Mouse (Mus musculus): Measurements from ENCODE around the gene Lrrc57.
"Not testable (repeated sequence)": the region's sequence is repeated elsewhere in the genome, so short reads cannot be mapped to it uniquely, and the experiment has no call there.

Lrrc57 gene

DNA sequence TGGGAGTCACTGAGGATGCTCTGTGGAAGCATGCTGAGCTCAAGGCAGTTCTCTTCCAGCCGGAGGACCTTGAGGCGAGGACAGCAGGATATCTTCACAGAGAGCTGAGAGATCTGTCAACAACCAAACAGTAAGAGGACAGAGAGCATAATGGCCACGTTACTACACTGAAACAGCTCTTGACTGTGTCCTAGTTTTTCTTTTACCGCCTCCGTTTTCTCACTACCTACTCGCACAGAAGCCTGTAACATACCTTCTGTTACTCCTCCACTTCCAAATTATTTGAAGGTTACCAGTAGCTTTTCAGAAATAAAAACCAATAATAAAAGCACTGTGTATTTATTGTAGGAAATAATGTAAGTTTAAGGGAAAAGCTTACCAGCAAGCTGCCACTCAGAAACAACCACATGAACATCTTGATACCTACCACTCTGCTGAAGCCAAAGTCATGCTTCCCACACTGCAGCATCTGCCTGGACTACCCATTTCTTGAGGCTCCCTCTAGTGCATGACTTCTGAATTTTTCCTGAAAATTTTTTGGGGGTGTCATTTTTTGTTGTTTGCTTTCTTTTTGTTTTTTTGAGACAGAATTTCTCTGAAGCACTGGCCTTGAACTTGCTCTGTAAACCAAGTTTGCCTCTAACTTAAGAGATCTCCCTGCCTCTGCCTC lies 3.2 kb downstream of the Lrrc57 start:
- DNase-seq (ENCODE audit: extremely low read depth, low read depth), result peak; percentile 41

DNA sequence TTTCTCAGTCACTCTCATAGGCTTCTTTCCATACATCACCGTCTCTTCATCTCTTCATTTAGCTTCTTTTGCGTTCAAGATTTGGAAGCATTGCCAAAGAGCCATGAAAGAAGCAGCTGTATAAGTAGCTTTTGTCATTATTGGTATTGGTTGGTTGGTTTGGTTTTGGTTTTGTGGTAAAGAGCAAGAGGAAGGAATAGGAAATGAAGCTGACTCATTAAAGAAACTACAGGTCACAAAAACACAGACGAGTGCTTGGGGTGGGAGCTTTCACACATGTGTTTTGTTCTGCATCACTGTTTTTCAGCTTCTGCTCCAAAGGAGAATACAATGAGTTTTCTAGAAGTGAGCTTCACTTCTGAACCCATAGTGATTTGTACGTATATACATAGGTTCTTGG lies 9.8 kb downstream of the Lrrc57 start:
- DNase-seq (ENCODE audit: extremely low read depth, low read depth), result no peak

DNA sequence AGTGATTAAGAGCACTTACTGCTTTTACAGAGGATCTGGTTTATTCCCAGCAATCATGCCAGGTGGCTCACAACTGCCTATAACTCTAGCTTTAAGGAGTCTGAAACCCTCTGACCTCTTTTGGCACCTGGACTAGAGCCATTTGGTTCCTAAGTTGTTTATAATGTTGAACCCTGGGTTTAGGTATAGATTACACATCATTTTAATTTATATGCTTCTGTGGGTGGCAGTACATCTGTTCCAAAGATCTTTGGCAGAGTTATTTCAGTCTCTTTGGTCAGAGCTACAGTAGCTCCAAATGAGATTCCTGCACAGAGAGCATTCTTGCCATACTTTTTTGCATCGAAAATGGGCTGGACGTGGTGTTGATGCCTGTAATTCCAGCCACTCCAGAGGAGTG lies 11.6 kb downstream of the Lrrc57 start:
- no peak for DNase-seq (ENCODE audit: extremely low read depth, low read depth)

DNA sequence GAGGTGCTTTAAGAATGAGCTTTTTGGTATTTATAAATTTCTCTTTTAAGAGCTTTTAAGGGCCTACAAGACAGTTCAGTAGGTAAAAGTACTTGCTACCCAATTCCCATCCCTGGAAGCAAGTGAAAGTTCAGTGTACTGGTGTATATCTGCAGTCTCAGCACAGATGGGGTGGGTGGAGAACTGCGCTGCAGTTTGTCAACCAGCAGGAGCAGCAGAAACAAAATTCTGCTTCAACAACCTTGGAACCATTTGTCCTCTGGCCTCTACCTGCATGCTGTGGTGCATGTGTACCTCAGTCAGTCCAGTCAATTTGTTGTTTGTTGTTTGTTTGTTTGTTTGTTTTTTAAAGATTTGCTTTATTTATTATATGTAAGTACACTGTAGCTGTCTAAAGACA lies 17.1 kb downstream of the Lrrc57 start:
- no peak for DNase-seq (ENCODE audit: extremely low read depth, low read depth)

DNA sequence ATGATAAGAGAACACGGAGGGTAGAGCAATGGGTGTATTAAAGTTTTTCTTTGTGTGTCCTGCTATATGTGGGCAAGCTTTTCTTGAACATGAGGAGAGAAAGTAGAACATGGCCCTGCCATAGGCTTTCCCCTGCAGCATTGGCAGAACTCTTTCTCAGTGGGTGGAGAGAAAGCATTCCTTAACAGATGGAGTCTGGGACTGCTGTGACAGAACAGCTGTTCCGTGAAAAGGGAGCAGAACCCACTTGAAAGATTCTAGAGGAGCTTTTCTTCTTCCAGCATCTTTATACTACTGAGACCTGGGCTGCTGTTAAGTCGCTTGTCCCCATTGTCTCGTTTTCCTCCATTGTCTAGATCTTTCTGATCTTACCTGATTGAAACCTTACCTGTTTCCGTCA lies 19.6 kb downstream of the Lrrc57 start:
- no peak for DNase-seq (ENCODE audit: extremely low read depth, low read depth)

DNA sequence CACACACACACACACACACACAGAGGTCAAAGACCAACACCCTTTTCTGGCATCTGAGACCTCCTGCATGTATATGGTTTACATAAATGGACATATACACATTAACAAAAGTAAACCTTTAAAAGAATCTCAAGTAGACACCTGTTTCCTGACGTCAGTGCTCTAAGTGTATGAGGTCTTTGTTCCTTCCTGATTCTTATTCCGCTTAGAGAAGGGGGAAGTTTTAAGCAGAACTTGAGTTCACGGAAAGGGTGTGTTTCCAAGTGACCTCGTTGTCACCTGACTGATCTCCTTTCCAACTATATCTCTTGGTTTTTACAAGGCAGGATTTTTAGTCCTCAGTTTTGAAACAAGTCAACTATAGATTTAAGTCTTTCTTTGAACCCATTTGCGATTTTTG lies 31.0 kb downstream of the Lrrc57 start:
- DNase-seq (ENCODE audit: extremely low read depth, low read depth), result peak; percentile 90

DNA sequence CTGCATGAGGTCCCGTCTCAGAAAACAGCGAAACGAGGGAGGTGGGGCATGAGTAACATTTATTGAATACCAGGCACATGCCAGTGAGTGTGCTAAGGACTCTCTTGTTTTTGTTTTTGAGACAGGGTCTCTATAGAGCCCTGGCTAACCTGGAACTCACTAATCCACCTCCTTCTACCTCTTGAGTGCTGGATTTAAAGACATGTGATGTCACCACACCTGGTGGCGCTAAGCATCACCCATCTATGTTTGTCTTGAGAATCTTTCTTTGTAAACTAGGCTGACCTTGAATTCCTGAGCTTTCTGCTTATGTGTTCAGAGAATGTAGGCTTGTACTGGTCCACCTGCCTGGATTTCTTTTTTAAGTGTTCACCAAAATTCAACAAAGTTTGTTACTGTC lies 31.5 kb downstream of the Lrrc57 start:
- no peak for DNase-seq (ENCODE audit: extremely low read depth, low read depth)

DNA sequence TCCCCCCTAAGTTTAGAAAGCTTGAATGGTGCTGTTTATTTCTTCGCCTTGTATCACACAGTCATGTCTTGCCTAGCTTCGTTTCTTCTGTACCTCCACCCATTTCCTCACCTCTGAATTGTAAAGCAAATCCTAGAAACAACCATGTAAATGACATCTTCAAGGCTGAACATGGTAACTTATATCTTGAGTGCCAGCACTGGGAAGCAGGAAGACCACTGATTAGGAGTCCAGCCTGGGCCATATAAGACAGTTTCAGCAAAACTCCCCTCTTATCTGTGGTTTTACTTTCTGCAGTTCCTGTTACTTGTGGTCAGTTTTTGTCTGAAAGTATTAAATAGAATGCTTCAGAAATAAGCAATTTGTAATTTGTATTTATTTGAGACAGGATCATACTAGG lies 33.3 kb downstream of the Lrrc57 start:
- peak; percentile 93 for DNase-seq (ENCODE audit: extremely low read depth, low read depth)

DNA sequence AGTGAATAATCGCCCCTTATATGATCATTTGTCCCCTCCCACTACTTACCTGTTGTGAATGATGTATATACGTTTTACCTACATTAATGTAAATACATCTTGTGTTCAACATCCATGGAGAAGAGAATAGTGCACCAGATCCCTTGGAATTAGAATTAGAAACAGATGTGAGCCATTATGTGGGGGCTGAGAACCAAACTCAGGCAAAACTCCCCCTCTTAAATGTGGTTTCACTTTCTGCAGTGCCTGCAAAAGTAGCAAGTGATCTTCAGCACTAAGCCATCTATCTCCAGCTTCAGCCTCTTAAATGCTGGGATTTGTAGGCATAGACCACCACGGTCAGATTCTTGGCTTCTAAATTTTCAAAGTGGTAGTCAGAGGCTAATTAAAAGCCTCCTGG lies 34.2 kb downstream of the Lrrc57 start:
- no peak for DNase-seq (ENCODE audit: extremely low read depth, low read depth)

DNA sequence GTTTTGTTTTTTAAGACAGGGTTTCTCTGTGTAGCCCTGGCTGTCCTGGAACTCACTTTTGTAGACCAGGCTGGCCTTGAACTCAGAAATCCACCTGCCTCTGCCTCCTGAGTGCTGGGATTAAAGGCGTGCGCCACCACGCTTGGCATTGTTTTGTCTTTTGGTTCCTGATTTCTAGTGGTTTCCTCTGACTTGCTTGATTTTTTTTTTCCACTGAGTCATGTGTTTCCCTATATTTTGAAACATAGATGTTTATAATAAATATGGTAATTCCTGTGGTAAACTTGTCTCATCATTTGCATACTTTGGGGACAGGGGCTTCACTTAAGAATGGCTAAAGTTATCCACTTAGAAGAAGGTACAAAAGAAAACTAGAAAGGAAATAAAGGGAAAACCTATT lies 37.2 kb downstream of the Lrrc57 start:
- DNase-seq (ENCODE audit: extremely low read depth, low read depth), result not testable (repeated sequence)

DNA sequence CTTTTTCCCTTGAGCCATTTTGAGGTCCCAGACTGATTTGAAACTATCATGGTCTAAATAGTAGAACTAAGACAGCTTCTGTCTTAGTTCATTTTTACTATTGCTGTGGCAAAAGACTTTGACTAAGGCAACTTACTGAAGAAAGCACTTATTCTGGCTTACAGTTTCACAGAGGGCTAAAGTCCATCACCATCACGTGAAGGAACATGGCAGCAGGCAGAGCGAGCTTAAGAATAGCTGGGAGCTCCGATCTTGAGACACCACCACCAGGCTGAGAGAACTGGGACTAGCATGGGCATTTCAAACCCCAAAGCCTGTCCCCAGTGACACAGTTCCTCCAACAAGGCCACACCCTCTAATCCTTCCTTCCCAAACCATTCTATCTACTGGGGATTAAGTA lies 38.2 kb downstream of the Lrrc57 start:
- DNase-seq (ENCODE audit: extremely low read depth, low read depth), result no peak

DNA sequence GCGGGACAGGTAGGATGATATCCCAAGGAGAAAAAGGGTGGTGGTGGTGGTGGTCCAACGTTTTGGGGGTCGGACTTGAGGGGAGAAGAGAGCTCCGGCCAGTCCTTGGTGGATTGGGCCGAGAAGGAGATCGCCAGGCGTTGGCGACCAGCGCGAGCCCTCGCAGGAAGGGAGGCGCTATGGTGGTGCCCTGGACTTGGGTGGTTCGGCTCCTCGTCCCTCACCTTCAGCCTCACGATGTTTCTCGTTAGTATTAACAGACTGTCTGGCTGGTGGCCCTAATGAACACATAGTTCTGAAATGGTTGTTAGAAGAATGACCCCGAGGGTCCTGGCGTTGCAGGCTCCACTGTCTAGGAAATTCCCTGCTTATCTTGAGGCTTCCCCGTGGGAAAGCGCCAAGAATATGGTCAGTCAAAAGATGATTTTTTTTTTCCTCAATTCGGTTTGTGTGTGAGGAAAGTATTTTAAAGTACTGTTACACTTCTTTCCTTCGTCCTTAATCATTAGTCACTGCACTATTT lies 41.5 kb downstream of the Lrrc57 start:
- no peak for DNase-seq (ENCODE audit: extremely low read depth, low read depth)

DNA sequence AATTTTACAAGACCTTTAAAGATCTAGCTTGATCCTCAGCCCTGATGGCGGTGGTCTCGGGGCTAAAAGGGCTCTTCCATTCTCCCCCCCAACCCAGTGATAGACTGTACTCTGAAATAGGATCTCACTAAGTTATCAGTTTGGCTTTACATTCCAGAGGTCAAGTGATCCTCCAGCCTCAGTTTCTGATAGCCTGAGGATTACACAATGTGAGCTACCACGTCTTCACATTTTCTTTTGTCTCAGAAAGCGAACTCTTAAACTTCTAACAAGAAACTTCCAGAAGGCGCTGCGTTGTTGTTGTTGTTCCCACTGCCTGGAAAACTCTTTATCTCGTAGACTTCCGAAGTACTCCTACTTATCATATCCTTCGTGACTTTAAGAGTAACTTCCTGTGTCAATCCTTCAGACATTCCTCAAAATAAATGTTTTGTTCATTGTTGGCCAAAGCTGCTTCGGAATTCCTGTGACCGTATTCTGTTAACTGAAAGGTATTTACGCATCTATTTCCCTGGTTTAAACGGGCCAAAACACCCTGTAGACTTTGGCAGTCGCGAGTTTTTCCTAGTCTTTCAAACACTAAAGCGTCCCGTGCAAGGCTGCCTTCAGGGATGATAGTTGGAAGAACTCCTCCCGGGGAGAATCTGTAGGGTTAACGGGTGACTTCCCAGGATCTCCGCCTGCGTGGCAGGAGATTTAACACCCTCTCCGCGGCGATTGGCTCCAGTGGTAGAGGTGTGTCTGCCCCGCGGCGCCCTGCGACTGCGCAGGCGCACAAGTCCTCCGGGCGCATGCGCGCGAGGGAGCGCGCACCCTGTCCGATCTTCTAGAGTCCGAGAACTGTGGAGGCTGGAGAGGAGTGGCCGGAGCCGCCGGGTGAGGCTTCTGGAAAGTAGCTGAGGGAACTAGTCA lies 42.2 kb downstream of the Lrrc57 start, which contains the start of gene Snap23:
Gene Snap23 (plus strand): TSS at position 786 of the 912 bp plus-strand sequence.
- DNase-seq (ENCODE audit: extremely low read depth, low read depth), result peak; percentile 85

DNA sequence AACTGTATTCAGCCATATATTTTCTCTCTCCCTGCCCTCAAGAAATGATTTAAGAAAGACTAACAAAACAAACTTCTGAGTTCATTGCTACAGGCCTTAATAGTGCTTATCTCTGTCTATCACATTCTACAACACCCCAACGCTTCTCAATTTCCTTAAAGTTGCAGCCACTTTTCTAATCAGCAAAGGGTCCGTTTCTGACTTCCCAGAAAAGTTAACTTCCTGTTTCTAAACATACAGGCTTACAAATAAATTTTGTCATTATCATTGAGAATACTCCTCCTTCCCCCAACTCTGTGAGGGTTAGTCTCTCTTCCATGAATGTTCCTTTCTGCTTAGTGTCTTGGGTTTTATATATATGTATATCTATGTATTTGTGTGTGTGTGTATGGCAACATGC lies 44.0 kb downstream of the Lrrc57 start:
- peak; percentile 98 for DNase-seq (ENCODE audit: extremely low read depth, low read depth)

DNA sequence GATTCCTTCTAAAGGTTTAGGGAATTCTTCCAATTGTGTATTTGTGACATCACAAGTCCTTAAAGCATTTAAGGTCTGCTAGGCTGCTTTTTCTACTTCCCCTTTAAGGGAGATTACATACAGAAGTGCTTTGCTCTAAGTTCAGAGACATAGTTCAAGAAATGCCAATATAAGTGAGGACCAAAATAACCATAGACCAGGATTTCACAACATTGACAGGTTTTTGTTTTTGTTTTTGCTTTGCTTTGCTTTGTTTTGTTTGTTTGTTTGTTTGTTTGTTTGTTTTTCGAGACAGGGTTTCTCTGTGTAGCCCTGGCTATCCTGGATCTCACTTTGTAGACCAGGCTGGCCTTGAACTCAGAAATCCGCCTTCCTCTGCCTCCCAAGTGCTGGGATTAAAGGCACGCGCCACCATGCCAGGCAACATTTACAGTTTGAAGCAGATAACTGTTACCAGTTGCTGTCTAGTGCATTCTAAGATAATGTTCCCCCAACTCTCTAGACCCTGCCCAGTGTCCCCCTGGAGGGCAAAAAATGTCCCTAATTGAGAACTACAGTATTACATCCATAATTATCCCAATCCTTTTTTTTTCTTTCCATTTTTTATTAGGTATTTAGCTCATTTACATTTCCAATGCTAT lies 44.7 kb downstream of the Lrrc57 start:
- not testable (repeated sequence) for DNase-seq (ENCODE audit: extremely low read depth, low read depth)

DNA sequence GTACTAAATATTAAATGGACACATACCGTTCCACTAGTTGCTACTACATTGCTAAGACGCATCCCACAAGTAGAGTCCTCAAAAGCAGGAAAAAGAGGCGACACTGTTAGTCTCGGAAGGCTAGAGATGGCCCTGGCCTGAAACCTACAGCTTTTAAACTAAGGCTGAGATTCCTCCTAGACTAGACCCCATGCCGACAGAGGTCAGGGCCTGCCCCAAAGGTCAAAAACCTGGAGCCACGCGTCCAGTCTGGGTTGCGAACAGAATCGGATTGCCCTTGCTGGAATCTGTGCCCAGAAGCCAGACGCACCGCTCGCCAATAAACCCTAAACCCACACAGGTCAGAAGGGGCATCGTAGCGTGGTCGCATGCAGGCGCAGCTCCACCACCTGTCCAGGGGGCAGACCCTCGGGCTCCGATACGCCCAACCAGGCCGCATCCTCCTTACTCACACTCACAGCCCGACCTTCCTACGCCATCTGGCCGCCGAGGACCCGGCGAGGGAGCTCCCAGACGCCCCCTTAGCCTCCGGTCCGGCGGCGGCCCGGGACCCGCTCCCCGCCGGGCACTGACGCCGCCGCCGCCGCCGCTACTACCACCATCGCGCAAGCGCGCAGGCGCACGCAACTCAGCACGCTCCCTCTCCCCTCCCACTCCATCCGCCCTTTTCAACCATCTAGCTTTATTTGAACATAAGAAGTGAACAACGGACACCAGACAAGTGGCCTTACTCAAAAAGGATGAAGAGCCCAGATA lies 45.9 kb downstream of the Lrrc57 start, which contains the start of gene Zfp106:
Gene Zfp106 (minus strand): TSS at position 609 of the 756 bp plus-strand sequence.
- peak; percentile 85 for DNase-seq (ENCODE audit: extremely low read depth, low read depth)

DNA sequence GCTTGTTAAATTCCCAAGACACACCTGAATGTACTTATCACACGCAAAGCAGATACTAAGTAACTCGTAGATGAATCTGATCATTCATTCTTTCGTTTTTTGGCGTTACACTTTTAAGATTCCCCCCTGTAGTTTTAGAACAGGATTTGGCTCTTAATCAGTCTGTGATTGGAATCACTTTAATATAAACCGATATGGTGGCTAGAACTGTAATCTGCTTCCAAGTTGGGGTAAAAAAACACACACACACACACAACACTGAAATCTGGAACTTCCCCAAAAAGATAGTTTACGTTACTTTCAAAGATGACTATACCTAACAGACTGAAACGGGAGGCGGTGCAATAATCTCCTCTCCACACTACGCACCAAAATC lies 46.5 kb downstream of the Lrrc57 start:
- no peak for DNase-seq (ENCODE audit: extremely low read depth, low read depth)

DNA sequence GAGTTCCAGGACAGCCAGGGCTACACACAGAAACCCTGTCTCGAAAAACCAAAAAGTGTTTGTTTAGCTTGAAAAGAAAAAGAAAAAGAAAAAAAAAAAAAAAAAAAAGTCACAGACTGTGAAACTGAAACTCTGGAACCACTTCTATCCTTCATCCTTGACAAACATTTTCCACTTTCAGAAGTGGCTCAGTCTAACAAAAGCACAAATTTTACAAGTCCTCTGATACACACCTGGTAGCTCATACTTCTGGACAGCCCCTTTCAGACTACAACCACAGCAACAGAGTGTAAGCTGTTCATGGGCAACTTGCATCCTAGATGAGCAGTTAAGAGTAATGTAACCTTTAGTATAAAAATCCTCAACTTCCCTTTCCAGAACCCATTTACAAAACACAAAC lies 47.8 kb downstream of the Lrrc57 start:
- DNase-seq (ENCODE audit: extremely low read depth, low read depth), result no peak

DNA sequence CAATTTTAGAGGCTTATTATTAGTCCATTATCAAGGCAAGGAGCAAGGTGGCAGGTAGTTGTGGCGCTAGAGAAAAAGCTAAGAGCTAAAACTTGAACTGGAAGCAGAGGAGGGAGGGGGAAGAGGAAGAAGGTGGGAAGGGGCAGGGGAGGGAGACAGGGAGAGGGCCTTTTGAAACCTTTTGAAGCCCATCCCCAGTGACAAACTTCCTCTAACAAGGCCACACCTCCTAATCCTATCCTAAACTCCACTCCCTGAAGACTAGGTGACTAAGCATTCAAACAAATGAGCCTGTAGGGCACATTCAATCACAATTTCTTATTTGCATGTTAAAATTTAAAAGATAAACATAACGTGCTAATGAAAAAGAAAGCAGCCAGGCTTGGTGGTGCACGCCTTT lies 50.5 kb downstream of the Lrrc57 start:
- no peak for DNase-seq (ENCODE audit: extremely low read depth, low read depth)

DNA sequence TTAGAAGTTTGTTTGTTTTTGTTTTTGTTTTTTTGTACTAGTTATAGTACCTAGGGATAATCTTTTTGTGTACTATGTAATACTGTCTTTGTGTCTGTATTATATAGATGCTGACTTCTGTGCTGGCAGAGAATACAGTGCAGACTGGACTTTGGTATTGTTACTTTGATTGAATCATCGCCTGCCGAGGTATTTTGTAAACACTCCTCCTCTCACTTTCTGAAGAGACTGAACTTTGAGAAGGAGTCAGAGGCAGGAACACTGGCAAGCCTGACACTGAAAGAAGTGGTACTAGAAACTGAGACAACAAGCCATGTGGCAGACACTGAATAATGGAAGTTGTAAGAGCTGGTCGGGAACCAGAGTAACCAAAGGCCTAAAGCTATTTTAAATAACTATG lies 52.5 kb downstream of the Lrrc57 start:
- no peak for DNase-seq (ENCODE audit: extremely low read depth, low read depth)

Data from MEL-GATA-1-ER (cell line).